In the genomic region with DNA sequence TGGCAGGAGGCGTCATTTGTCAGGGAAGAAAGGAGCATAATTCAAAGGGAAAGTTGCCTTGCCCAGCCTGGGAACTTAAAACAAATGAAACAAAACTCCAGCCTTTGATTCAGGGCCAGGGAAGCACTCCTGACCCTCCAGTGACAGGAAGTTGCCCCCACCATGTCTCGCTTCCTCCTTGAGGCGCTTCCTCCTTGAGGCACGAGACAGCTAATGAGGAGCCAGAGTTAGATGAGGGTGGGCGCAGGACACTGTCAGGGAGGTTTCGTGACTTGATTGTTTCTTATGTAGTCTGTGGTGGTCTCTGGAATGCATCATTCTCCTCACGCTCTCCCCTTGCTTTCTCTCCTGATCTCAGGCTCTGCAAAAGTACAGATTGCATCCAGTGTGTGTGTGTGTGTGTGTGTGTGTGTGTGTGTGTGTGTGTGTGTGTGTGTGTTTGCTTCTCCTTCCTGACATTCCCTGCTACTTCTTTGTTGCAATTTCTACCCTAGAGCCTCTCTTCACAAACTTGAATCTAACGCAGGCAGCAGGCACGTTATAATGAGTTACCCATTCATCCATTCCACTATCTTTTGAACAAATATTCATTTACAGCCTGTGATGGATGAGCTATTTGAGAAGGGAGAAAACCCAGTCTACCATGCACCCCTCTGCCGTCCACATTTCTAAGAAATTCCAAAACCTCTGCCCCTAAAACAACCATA, we compare ENCODE assay signal across 9 mouse cellular contexts. TPM values are rescaled to one million over a fixed set of nuclear protein-coding genes. Genes with fewer than 3 reads are reported as not detected.
DNase-seq lines count a peak whose midpoint lies in the region; ATAC-seq and TF ChIP-seq lines count a peak whose summit lies in the region.
"Had no signal": no experiment of that assay in that cellular context is flagged by ENCODE, and none has a peak within 500 bp of the region (broad histone marks: within the 10 kb centered on the region; RNA-seq: fewer than 3 reads in every experiment).

No protein-coding gene starts in this region.

- no peak overlapping the region for H3K27ac ChIP-seq in heart, embryonic 12.5 days (ENCODE audit: poor library complexity, severe bottlenecking)
- H3K27ac ChIP-seq in heart, embryonic 10.5 days, result no peak overlapping the region

- H3K9me3 ChIP-seq in heart, embryonic 12.5 days (replicated peaks), result no peaks in the 10 kb centered on the region
- H3K9me3 ChIP-seq in heart, embryonic 10.5 days, result no peaks in the 10 kb centered on the region

- H3K9ac ChIP-seq in heart, embryonic 12.5 days, result no peak overlapping the region

- H3K27me3 ChIP-seq in heart, embryonic 12.5 days (replicated peaks), result no peaks in the 10 kb centered on the region
- no peaks in the 10 kb centered on the region for H3K27me3 ChIP-seq in heart, embryonic 10.5 days (ENCODE audit: insufficient read depth, poor library complexity, severe bottlenecking)

- TF ChIP-seq CTCF in brain, embryonic 14.5 days (IDR thresholded peaks at IDR 0.05; ENCODE audit: borderline replicate concordance, extremely low read depth, insufficient read depth, insufficient read length), result no peak

- WGBS in heart, embryonic 12.5 days, result 58% methylated on average over 10 of the region's 10 CpGs
- 56% methylated on average over 10 of the region's 10 CpGs for WGBS in heart, embryonic 10.5 days

- no peaks in the 10 kb centered on the region for H3K36me3 ChIP-seq in heart, embryonic 12.5 days
- no peaks in the 10 kb centered on the region for H3K36me3 ChIP-seq in heart, embryonic 10.5 days

- H3K4me2 ChIP-seq in heart, embryonic 12.5 days, result peak overlapping the region; percentile 26; the same call in 1 of the 2 replicates

- H3K4me1 ChIP-seq in heart, embryonic 12.5 days (replicated peaks), result no peaks in the 10 kb centered on the region
- no peaks in the 10 kb centered on the region for H3K4me1 ChIP-seq in heart, embryonic 10.5 days

- no peak for DNase-seq in heart, embryonic 10.5 days (ENCODE audit: low spot score)
- DNase-seq in brain, embryonic 14.5 days (ENCODE audit: low read depth), result peak; percentile 58
- DNase-seq in lung, postnatal 4 days, result peak; percentile 8 to 40
- no peak for DNase-seq in cerebellum, postnatal 10 days
- no peak for DNase-seq in urinary bladder, postnatal 25 days (ENCODE audit: low spot score)
- DNase-seq in gastrocnemius, postnatal 10 days, result no peak

- TF ChIP-seq POLR2A in brain, embryonic 14.5 days (IDR thresholded peaks at IDR 0.05; ENCODE audit: borderline replicate concordance, extremely low read depth, insufficient read depth, insufficient read length, poor library complexity, severe bottlenecking), result no peak

- no peak overlapping the region for H3K4me3 ChIP-seq in heart, embryonic 12.5 days
- no peak overlapping the region for H3K4me3 ChIP-seq in heart, embryonic 10.5 days
- H3K4me3 ChIP-seq: erythroblast, embryonic 14.5 days had no signal

- no peak for ATAC-seq in heart, embryonic 12.5 days (ENCODE audit: insufficient number of reproducible peaks, low FRiP score)
- peak; percentile 81 for ATAC-seq in hematopoietic stem cell, adult 5-6 weeks (replicated peaks in 1 of 2; ENCODE audit: insufficient read depth in 1 of 2, low FRiP score in 2 of 2, low TSS enrichment in 1 of 2, low read depth in 1 of 2, poor library complexity in 2 of 2, severe bottlenecking in 2 of 2)

RNA-seq across cellular contexts. Expression of gene Dnajb9, which starts 33.6 kb away (rescaled TPM):
- polyA plus RNA-seq in heart, embryonic 12.5 days (2016; fragmentation: Nextera tagmentation; extraction: Ambion mirVana), result 29.0 and 29.1 TPM in 2 replicates
- 23.1 and 23.2 TPM in 2 replicates for polyA plus RNA-seq in heart, embryonic 10.5 days (2016; fragmentation: Nextera tagmentation; extraction: Ambion mirVana)
- polyA plus RNA-seq in brain, embryonic 14.5 days (2012; rRNA removed), result 10.8 and 14.3 TPM in 2 replicates
- 96.4 and 122 TPM in 2 replicates for total RNA-seq in hematopoietic stem cell, adult 5-6 weeks (2017)
- 10 to 100 TPM; 15.5 to 17.7 TPM for total RNA-seq in gastrocnemius, postnatal 10 days (2021)

RNA-seq across cellular contexts. Expression of gene Pnpla8, which starts 44.7 kb away (rescaled TPM):
- 65.2 and 65.5 TPM in 2 replicates for polyA plus RNA-seq in heart, embryonic 12.5 days (2016; fragmentation: Nextera tagmentation; extraction: Ambion mirVana)
- polyA plus RNA-seq in heart, embryonic 10.5 days (2016; fragmentation: Nextera tagmentation; extraction: Ambion mirVana), result 48.8 and 53.7 TPM in 2 replicates
- 54.4 and 60.5 TPM in 2 replicates for polyA plus RNA-seq in brain, embryonic 14.5 days (2012; rRNA removed)
- 63.5 and 66.1 TPM in 2 replicates for total RNA-seq in hematopoietic stem cell, adult 5-6 weeks (2017)
- 10 to 100 TPM; 58.3 to 68.8 TPM for total RNA-seq in gastrocnemius, postnatal 10 days (2021)

Comparison
In these comparisons a context has a peak if more than half of its experiments do, and no peak if none do; other contexts are left out.
1. DNase-seq: peak in brain, embryonic 14.5 days (single experiment) and lung, postnatal 4 days (2 of 2); none in heart, embryonic 10.5 days (single experiment), cerebellum, postnatal 10 days (0 of 2), urinary bladder, postnatal 25 days (single experiment) and gastrocnemius, postnatal 10 days (single experiment).